Mouse (Mus musculus) MEL (cell line): Measurements from ENCODE around the gene Itih3.

ENCODE experiments used
- CHD2 ChIP-seq: IDR thresholded peaks from 2 replicates; pipeline ENCODE4 v1.6.1; 2011; ENCODE audit warnings: low read length, improper control_type of control experiment
- CTCF ChIP-seq, 3 experiments: IDR thresholded peaks in 2 of 3; conservative IDR thresholded peaks in 1 of 3; 2 replicates each; pipeline ENCODE4 v1.5.1; 2011 to 2012; ENCODE audit warnings: low read length in 3 of 3, low read depth in 2 of 3, mild to moderate bottlenecking in 2 of 3, improper control_type of control experiment in 1 of 3, inconsistent platforms in 1 of 3, mixed read lengths in 1 of 3, moderate library complexity in 1 of 3; ENCODE audit not compliant: control insufficient read depth in 1 of 3, insufficient read depth in 1 of 3, poor library complexity in 1 of 3, severe bottlenecking in 1 of 3
- EP300 ChIP-seq, 2 experiments: IDR thresholded peaks; 2 replicates each; pipeline ENCODE4 v1.6.1; 2011; ENCODE audit warnings: improper control_type of control experiment in 2 of 2, low read length in 2 of 2, low read depth in 1 of 2, mild to moderate bottlenecking in 1 of 2
- MAFK ChIP-seq: IDR thresholded peaks from 2 replicates; pipeline ENCODE4 v1.6.1; 2011; ENCODE audit warnings: low read depth, mild to moderate bottlenecking, low read length, improper control_type of control experiment, borderline replicate concordance
- NELFE ChIP-seq: IDR thresholded peaks from 2 replicates; pipeline ENCODE4 v1.6.1; 2011; ENCODE audit warnings: low read depth, low read length, improper control_type of control experiment
- POLR2A ChIP-seq, 2 experiments: IDR thresholded peaks; 2 replicates each; pipeline ENCODE4 v1.6.1; 2011 to 2012; ENCODE audit warnings: low read length in 2 of 2, mild to moderate bottlenecking in 2 of 2, control low read depth in 1 of 2, improper control_type of control experiment in 1 of 2, low read depth in 1 of 2, moderate library complexity in 1 of 2; ENCODE audit not compliant: control insufficient read depth in 1 of 2, insufficient read depth in 1 of 2, poor library complexity in 1 of 2
- POLR2AphosphoS2 ChIP-seq: IDR thresholded peaks from 2 replicates; pipeline ENCODE4 v1.6.1; 2011; ENCODE audit warnings: low read length, improper control_type of control experiment
- SMC3 ChIP-seq: IDR thresholded peaks from 2 replicates; pipeline ENCODE4 v1.6.1; 2011; ENCODE audit warnings: low read depth, low read length, improper control_type of control experiment
- TAL1 ChIP-seq: IDR thresholded peaks from 2 replicates; pipeline ENCODE4 v1.6.1; 2012; ENCODE audit warnings: mild to moderate bottlenecking, inconsistent platforms, low read length, moderate library complexity, mixed read lengths
- ZC3H11A ChIP-seq: IDR thresholded peaks from 2 replicates; pipeline ENCODE4 v1.6.1; 2012; ENCODE audit warnings: low read depth, mild to moderate bottlenecking, inconsistent platforms, low read length, improper control_type of control experiment

GRCm38 (mm10) chr14:30880811-30881717 lies 42.5 kb downstream of the Itih3 start:
- no peak for TF ChIP-seq CHD2
- TF ChIP-seq ZC3H11A, result peak; percentile 63; the same call in 1 of the 2 replicates
- TF ChIP-seq POLR2AphosphoS2, result no peak
- TF ChIP-seq EP300 (IDR thresholded peaks at IDR 0.05; ENCODE audit: low read depth in 1 of 2, low read length in 2 of 2), result no peak
- TF ChIP-seq SMC3, result peak; percentile 73
- TF ChIP-seq CTCF (IDR thresholded peaks at IDR 0.05 in 2 of 3, conservative IDR thresholded peaks at IDR 0.05 in 1 of 3; ENCODE audit: control insufficient read depth in 1 of 3, insufficient read depth in 1 of 3, low read depth in 2 of 3, low read length in 3 of 3, poor library complexity in 1 of 3, severe bottlenecking in 1 of 3), result peak; percentile 74 to 84 (median 79)
- no peak for TF ChIP-seq NELFE
- no peak for TF ChIP-seq POLR2A (IDR thresholded peaks at IDR 0.05; ENCODE audit: control insufficient read depth in 1 of 2, insufficient read depth in 1 of 2, low read depth in 1 of 2, low read length in 2 of 2, poor library complexity in 1 of 2)
- TF ChIP-seq MAFK, result no peak
- TF ChIP-seq TAL1, result no peak
